Mouse (Mus musculus): Measurements from ENCODE around the gene Ap4s1. TPM values are rescaled to one million over a fixed set of nuclear protein-coding genes. Genes with fewer than 3 reads are reported as not detected.
"Not testable (repeated sequence)": the region's sequence is repeated elsewhere in the genome, so short reads cannot be mapped to it uniquely, and the experiment has no call there.

The Ap4s1 gene
- polyA plus RNA-seq, 2 experiments: 18.5 to 32.8 TPM

DNA sequence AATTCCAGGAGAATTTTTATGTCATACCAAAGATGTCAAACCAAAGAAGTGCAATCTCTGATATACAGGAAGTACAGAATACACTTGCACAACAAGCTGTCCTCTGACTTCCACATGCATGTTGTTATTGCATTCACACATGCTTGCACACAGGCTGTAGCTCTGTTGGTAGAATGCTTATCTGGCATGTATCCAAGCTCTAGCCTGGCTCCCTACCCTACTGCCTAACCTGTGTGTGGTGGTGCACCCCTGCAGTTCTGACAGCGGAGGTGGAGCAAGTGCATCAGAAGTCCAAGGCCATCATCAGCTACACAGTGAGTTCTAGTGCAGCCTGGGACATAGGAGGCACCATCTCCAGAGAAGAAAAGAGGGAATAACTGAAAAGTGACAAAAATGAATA lies 12.0 kb upstream of the Ap4s1 start:
- Histone ChIP-seq H3K36me3 (ENCODE audit: control insufficient read depth, insufficient read depth, low read length) (0 out of 2 replicates have a peak, but pooled peaks cover 3% of the 10 kb centered on the region), H3K27me3 (ENCODE audit: control insufficient read depth, insufficient read depth, low read length) (no peaks in the 10 kb centered on the region), H3K4me1 (ENCODE audit: control insufficient read depth, insufficient read depth, low read length) (0 out of 2 replicates have a peak, but pooled peaks cover 1% of the 10 kb centered on the region), H3K9ac (ENCODE audit: low read depth, low read length, severe bottlenecking) (no peak overlapping the region), H3K4me3 (replicated peaks; ENCODE audit: low read length) (no peak overlapping the region), H3K27ac (replicated peaks; ENCODE audit: low read depth, low read length) (no peak overlapping the region), H3K4me2 (replicated peaks; ENCODE audit: low read depth, low read length, severe bottlenecking) (no peak overlapping the region), H3K9me3 (ENCODE audit: control insufficient read depth, low read length) (no peaks in the 10 kb centered on the region)
- TF ChIP-seq POLR2A (IDR thresholded peaks at IDR 0.05; ENCODE audit: borderline replicate concordance, extremely low read depth, insufficient read depth, insufficient read length): no peak
- 83% methylated on average over 1 of the region's 1 CpGs for WGBS
- no peak for DNase-seq (ENCODE audit: low spot score)
- no peak for ATAC-seq (ENCODE audit: low FRiP score, low read depth)

DNA sequence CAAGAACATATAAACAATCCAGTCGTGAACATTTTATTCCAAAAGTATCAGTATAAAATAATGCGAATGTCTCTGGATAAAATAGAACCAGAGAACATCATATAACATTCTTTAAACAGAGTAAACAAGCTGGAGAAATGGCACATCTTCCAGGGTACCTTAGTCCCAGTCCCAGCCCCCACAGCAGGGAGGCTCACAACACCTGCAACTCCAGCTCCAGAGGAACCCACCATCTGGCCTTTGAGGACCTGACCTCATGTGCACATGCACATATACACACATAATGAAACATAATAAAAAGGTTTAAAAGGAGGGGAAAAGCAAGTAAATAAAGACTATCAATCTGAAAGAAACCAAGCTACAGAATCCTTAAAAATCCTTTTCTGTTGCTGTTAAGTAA lies 2.3 kb upstream of the Ap4s1 start:
- no peak for TF ChIP-seq POLR2A (IDR thresholded peaks at IDR 0.05; ENCODE audit: borderline replicate concordance, extremely low read depth, insufficient read depth, insufficient read length)
- WGBS: 87% methylated on average over 2 of the region's 2 CpGs
- Histone ChIP-seq H3K27me3 (ENCODE audit: control insufficient read depth, insufficient read depth, low read length) (no peaks in the 10 kb centered on the region), H3K9me3 (ENCODE audit: control insufficient read depth, low read length) (no peaks in the 10 kb centered on the region), H3K27ac (replicated peaks; ENCODE audit: low read depth, low read length) (no peak overlapping the region), H3K4me3 (replicated peaks; ENCODE audit: low read length) (no peak overlapping the region), H3K4me2 (replicated peaks; ENCODE audit: low read depth, low read length, severe bottlenecking) (no peak overlapping the region), H3K9ac (ENCODE audit: low read depth, low read length, severe bottlenecking) (no peak overlapping the region), H3K36me3 (ENCODE audit: control insufficient read depth, insufficient read depth, low read length) (no peaks in the 10 kb centered on the region), H3K4me1 (ENCODE audit: control insufficient read depth, insufficient read depth, low read length) (peaks cover 9% of the 10 kb centered on the region)
- DNase-seq (ENCODE audit: low spot score): no peak
- ATAC-seq (ENCODE audit: low FRiP score, low read depth): no peak

DNA sequence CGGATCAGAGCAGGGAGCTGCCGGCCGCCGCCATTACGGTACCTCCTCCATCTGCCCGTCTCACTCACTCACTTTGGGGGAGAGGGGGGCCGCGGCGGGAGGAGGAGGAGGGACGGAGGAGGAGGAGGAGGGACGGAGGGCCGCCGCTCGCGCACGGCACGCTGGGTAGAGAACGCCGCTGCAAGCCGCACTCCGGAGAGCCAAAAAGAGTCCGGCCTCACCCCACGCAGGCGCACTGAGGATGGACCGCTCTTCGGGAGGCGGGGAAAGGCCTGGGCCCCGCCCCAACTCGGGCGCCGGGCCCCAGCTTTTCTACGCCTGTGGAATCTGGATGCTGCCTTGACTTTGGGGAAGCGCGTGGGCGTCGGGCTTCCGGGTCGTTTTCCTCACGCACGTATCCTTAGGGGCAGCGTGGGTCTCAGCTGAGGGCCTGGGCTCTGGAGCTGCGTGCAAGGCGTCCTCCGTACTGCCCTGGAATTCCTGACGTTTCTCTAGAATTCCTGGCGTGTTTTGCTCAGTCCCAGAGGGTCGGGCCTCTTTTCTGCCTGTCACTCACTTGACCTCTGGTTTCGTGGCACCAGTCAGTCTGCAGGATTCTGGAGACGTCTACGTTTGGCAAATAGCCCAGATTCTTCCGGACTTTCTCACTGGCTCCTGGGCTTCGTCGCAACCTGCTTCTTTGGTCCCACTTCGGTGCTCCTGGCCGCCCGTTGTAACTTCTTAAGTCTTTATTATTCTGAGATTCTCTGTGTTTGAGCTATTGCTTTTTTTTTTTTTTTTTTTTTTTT lies 1.2 kb downstream of the Ap4s1 start, which contains the start of gene Strn3:
Gene Strn3 (minus strand): TSS at position 53 of the 788 bp plus-strand sequence.
- Histone ChIP-seq H3K9me3 (ENCODE audit: control insufficient read depth, low read length) (no peaks in the 10 kb centered on the region), H3K36me3 (ENCODE audit: control insufficient read depth, insufficient read depth, low read length) (no peaks in the 10 kb centered on the region), H3K27me3 (ENCODE audit: control insufficient read depth, insufficient read depth, low read length) (no peaks in the 10 kb centered on the region), H3K4me1 (ENCODE audit: control insufficient read depth, insufficient read depth, low read length) (peaks cover 9% of the 10 kb centered on the region), H3K27ac (replicated peaks; ENCODE audit: low read depth, low read length) (peak within 1 kb of the TSS; percentile 100), H3K4me3 (replicated peaks; ENCODE audit: low read length) (peak within 1 kb of the TSS; percentile 97), H3K4me2 (replicated peaks; ENCODE audit: low read depth, low read length, severe bottlenecking) (peak within 1 kb of the TSS; percentile 59), H3K9ac (ENCODE audit: low read depth, low read length, severe bottlenecking) (peak within 1 kb of the TSS; percentile 100)
- peak; percentile 97 for DNase-seq (ENCODE audit: low spot score)
- ATAC-seq (ENCODE audit: low FRiP score, low read depth): peak; percentile 95
- WGBS: under 1% methylated on average over 39 of the region's 56 CpGs
- peak; percentile 83; the same call in 1 of the 2 replicates for TF ChIP-seq POLR2A (IDR thresholded peaks at IDR 0.05; ENCODE audit: borderline replicate concordance, extremely low read depth, insufficient read depth, insufficient read length)

GRCm38 (mm10) chr12:51692870-51693269 lies 2.0 kb downstream of the Ap4s1 start:
- H3K27ac ChIP-seq (replicated peaks; ENCODE audit: low read depth, low read length); H3K9ac ChIP-seq (ENCODE audit: low read depth, low read length, severe bottlenecking); DNase-seq (ENCODE audit: low spot score); H3K9me3 ChIP-seq (ENCODE audit: control insufficient read depth, low read length); H3K36me3 ChIP-seq (ENCODE audit: control insufficient read depth, insufficient read depth, low read length); H3K27me3 ChIP-seq (ENCODE audit: control insufficient read depth, insufficient read depth, low read length); ATAC-seq (ENCODE audit: low FRiP score, low read depth); H3K4me1 ChIP-seq (ENCODE audit: control insufficient read depth, insufficient read depth, low read length): not testable (repeated sequence)
- 73% methylated on average over 10 of the region's 10 CpGs for WGBS
- Histone ChIP-seq H3K4me2 (replicated peaks; ENCODE audit: low read depth, low read length, severe bottlenecking) (peak overlapping the region; percentile 53), H3K4me3 (replicated peaks; ENCODE audit: low read length) (peak overlapping the region; percentile 97)

DNA sequence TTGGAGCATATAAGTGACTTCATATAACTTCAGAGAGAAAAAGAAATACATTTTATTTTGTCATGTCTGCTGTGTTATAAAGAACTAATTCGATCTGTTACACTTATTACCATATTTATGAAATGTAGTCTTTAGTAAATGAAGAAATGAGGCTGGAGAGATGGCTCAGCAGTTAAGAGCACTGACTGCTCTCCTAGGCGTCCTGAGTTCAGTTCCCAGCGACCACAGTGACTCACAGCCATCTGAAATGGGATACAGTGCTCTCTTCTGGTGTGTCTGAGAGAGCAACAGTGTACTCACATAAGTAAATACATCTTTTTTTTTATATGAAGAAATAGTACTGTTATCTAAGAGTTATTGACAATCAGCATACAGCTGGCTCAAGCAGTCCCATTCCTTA lies 2.6 kb downstream of the Ap4s1 start:
- WGBS: 86% methylated on average over 3 of the region's 3 CpGs
- H3K4me2 ChIP-seq (replicated peaks; ENCODE audit: low read depth, low read length, severe bottlenecking): no peak overlapping the region
- H3K27me3 ChIP-seq (ENCODE audit: control insufficient read depth, insufficient read depth, low read length): no peaks in the 10 kb centered on the region
- DNase-seq (ENCODE audit: low spot score) (no peak), ATAC-seq (ENCODE audit: low FRiP score, low read depth) (no peak)
- no peak overlapping the region for H3K9ac ChIP-seq (ENCODE audit: low read depth, low read length, severe bottlenecking)
- H3K27ac ChIP-seq (replicated peaks; ENCODE audit: low read depth, low read length): no peak overlapping the region
- H3K4me3 ChIP-seq (replicated peaks; ENCODE audit: low read length): no peak overlapping the region
- TF ChIP-seq POLR2A (IDR thresholded peaks at IDR 0.05; ENCODE audit: borderline replicate concordance, extremely low read depth, insufficient read depth, insufficient read length): no peak
- H3K4me1 ChIP-seq (ENCODE audit: control insufficient read depth, insufficient read depth, low read length): peaks cover 9% of the 10 kb centered on the region
- H3K36me3 ChIP-seq (ENCODE audit: control insufficient read depth, insufficient read depth, low read length): no peaks in the 10 kb centered on the region
- H3K9me3 ChIP-seq (ENCODE audit: control insufficient read depth, low read length): no peaks in the 10 kb centered on the region
